20 mouse cellular contexts compared by ENCODE assay signal in the genomic region with DNA sequence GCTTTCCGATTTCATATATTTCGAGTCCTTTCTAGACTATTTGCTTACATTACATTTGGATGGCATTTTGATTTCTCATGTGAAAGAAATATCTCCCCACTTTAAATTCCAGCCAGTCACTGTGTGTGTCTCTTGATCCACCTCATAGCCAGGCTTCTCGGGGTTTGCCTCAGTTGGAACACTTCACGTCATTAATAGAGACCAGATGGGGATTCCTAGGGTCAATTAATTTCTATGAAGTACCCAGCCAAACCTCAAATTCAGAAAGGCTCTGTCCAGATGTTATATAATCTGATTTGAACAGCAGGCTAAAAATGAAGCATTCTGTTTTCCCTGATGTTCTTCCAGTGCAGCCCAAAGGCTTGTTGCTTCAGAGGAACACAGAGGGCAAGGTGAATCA.
"Had no signal": no experiment of that assay in that cellular context is flagged by ENCODE, and none has a peak within 500 bp of the region (broad histone marks: within the 10 kb centered on the region; RNA-seq: fewer than 3 reads in every experiment).

No protein-coding gene starts in this region.

- DNase-seq: kidney, adult 2 months; kidney, postnatal 25 days; layer of hippocampus, adult 9-11 months; layer of hippocampus, postnatal 36 days; left cerebral cortex, postnatal 4 days; liver, embryonic 13.5 days; lung, adult 2 months; lung, postnatal 14 days; lung, postnatal 4 days; right cerebral cortex, adult 18-20 months; right cerebral cortex, postnatal 25 days; thymus, adult 18-20 months; thymus, postnatal 36 days had no signal

- H3K9me3 ChIP-seq: limb, embryonic 13.5 days; liver, embryonic 13.5 days; midbrain, embryonic 12.5 days; midbrain, embryonic 15.5 days; neural tube, embryonic 12.5 days; neural tube, embryonic 15.5 days had no signal

- H3K36me3 ChIP-seq: limb, embryonic 13.5 days; liver, embryonic 13.5 days; midbrain, embryonic 12.5 days; midbrain, embryonic 15.5 days; neural tube, embryonic 12.5 days; neural tube, embryonic 15.5 days had no signal

- H3K4me1 ChIP-seq: liver, embryonic 13.5 days; midbrain, embryonic 12.5 days; midbrain, embryonic 15.5 days; neural tube, embryonic 12.5 days; neural tube, embryonic 15.5 days had no signal

- H3K4me2 ChIP-seq: limb, embryonic 13.5 days; liver, embryonic 13.5 days; midbrain, embryonic 12.5 days; midbrain, embryonic 15.5 days; neural tube, embryonic 12.5 days; neural tube, embryonic 15.5 days had no signal

- H3K9ac ChIP-seq: limb, embryonic 13.5 days; liver, embryonic 13.5 days; midbrain, embryonic 12.5 days; midbrain, embryonic 15.5 days; neural tube, embryonic 12.5 days; neural tube, embryonic 15.5 days had no signal

- H3K4me3 ChIP-seq: layer of hippocampus, adult 2 months; limb, embryonic 13.5 days; liver, embryonic 13.5 days; midbrain, embryonic 12.5 days; midbrain, embryonic 15.5 days; neural tube, embryonic 12.5 days; neural tube, embryonic 15.5 days had no signal

- H3K27me3 ChIP-seq: limb, embryonic 13.5 days; liver, embryonic 13.5 days; midbrain, embryonic 12.5 days; midbrain, embryonic 15.5 days; neural tube, embryonic 12.5 days; neural tube, embryonic 15.5 days had no signal

- ATAC-seq: midbrain, embryonic 15.5 days had no signal

- H3K27ac ChIP-seq: kidney, postnatal 0 days; layer of hippocampus, adult 2 months; limb, embryonic 13.5 days; liver, embryonic 13.5 days; midbrain, embryonic 12.5 days; midbrain, embryonic 15.5 days; neural tube, embryonic 12.5 days; neural tube, embryonic 15.5 days had no signal
